In genomic region chr12:104345707-104346106, GRCm38 (mm10) we compare ENCODE assay signal across 41 mouse cellular contexts. TPM values are rescaled to one million over a fixed set of nuclear protein-coding genes. Genes with fewer than 3 reads are reported as not detected.
"Had no signal": no experiment of that assay in that cellular context is flagged by ENCODE, and none has a peak within 500 bp of the region (broad histone marks: within the 10 kb centered on the region; RNA-seq: fewer than 3 reads in every experiment).

No protein-coding gene starts in this region.

- H3K9ac ChIP-seq: forebrain, postnatal 0 days; heart, embryonic 12.5 days; hindbrain, embryonic 13.5 days; hindbrain, embryonic 15.5 days; kidney, embryonic 15.5 days; limb, embryonic 13.5 days; limb, embryonic 15.5 days; liver, embryonic 13.5 days had no signal

- H3K27me3 ChIP-seq: heart, embryonic 12.5 days; hindbrain, embryonic 13.5 days; hindbrain, embryonic 15.5 days; kidney, embryonic 15.5 days; limb, embryonic 13.5 days; limb, embryonic 15.5 days; liver, embryonic 13.5 days had no signal

- H3K27ac ChIP-seq: hindbrain, embryonic 13.5 days; hindbrain, embryonic 15.5 days; hindbrain, postnatal 0 days; kidney, embryonic 15.5 days; kidney, postnatal 0 days; limb, embryonic 13.5 days; limb, embryonic 15.5 days; liver, embryonic 13.5 days had no signal

- H3K4me1 ChIP-seq: heart, embryonic 12.5 days; hindbrain, embryonic 13.5 days; hindbrain, embryonic 15.5 days; kidney, embryonic 15.5 days; limb, embryonic 13.5 days; limb, embryonic 15.5 days; liver, embryonic 13.5 days had no signal

- DNase-seq: forebrain, postnatal 0 days; gastrocnemius, postnatal 14 days; gastrocnemius, postnatal 36 days; heart, adult 18-20 months; heart, postnatal 14 days; heart, postnatal 36 days; kidney, adult 11 months; kidney, adult 2 months; kidney, adult 9 months; kidney, postnatal 14 days; kidney, postnatal 36 days; layer of hippocampus, adult 9-11 months; layer of hippocampus, postnatal 36 days; left cerebral cortex, postnatal 4 days; liver, embryonic 13.5 days had no signal

- H3K36me3 ChIP-seq: heart, embryonic 12.5 days; hindbrain, embryonic 13.5 days; hindbrain, embryonic 15.5 days; kidney, embryonic 15.5 days; limb, embryonic 13.5 days; limb, embryonic 15.5 days; liver, embryonic 13.5 days had no signal

- H3K4me3 ChIP-seq: heart, embryonic 12.5 days; hindbrain, embryonic 13.5 days; hindbrain, embryonic 15.5 days; kidney, embryonic 15.5 days; limb, embryonic 13.5 days; limb, embryonic 15.5 days; liver, embryonic 13.5 days had no signal

RNA-seq across cellular contexts. Expression of gene Serpina3k, which starts 7.4 kb away (rescaled TPM):
- total RNA-seq: forebrain, postnatal 0 days; gastrocnemius, postnatal 14 days; heart, adult 18-20 months; heart, postnatal 14 days; heart, postnatal 36 days; hematopoietic stem cell, adult 5-6 weeks; hindbrain, postnatal 0 days; layer of hippocampus, adult 18-20 months; layer of hippocampus, adult 8-10 months; layer of hippocampus, postnatal 14 days; layer of hippocampus, postnatal 36 days; left cerebral cortex, adult 18-20 months; left cerebral cortex, adult 8-10 months; left cerebral cortex, postnatal 10 days; left cerebral cortex, postnatal 25 days; left cerebral cortex, postnatal 4 days had no signal
- polyA plus RNA-seq: forebrain, postnatal 0 days; heart, embryonic 12.5 days; heart, embryonic 14.5 days; heart, embryonic 16.5 days; hindbrain, embryonic 11.5 days; hindbrain, embryonic 13.5 days; hindbrain, embryonic 15.5 days; hindbrain, postnatal 0 days; intestine, embryonic 14.5 days; intestine, embryonic 16.5 days; kidney, adult 2 months; kidney, embryonic 15.5 days; kidney, postnatal 0 days; large intestine, adult 2 months; limb, embryonic 11.5 days; limb, embryonic 13.5 days; limb, embryonic 15.5 days; liver, embryonic 13.5 days had no signal

RNA-seq across cellular contexts. Expression of gene Serpina3m, which starts 7.4 kb away (rescaled TPM):
- total RNA-seq: forebrain, postnatal 0 days; gastrocnemius, postnatal 14 days; heart, postnatal 14 days; heart, postnatal 36 days; hematopoietic stem cell, adult 5-6 weeks; hindbrain, postnatal 0 days; left cerebral cortex, postnatal 10 days; left cerebral cortex, postnatal 4 days had no signal
- polyA plus RNA-seq: forebrain, postnatal 0 days; heart, embryonic 12.5 days; heart, embryonic 14.5 days; heart, embryonic 16.5 days; hindbrain, embryonic 11.5 days; hindbrain, embryonic 13.5 days; hindbrain, embryonic 15.5 days; hindbrain, postnatal 0 days; intestine, embryonic 14.5 days; intestine, embryonic 16.5 days; kidney, adult 2 months; kidney, embryonic 15.5 days; kidney, postnatal 0 days; limb, embryonic 11.5 days; limb, embryonic 13.5 days; limb, embryonic 15.5 days; liver, embryonic 13.5 days had no signal

RNA-seq across cellular contexts. Expression of gene Serpina3j, which starts 31.4 kb away (rescaled TPM):
- total RNA-seq: forebrain, postnatal 0 days; gastrocnemius, adult 18-20 months; gastrocnemius, adult 8-10 months; gastrocnemius, postnatal 14 days; gastrocnemius, postnatal 36 days; heart, adult 18-20 months; heart, postnatal 14 days; heart, postnatal 36 days; hematopoietic stem cell, adult 5-6 weeks; hindbrain, postnatal 0 days; layer of hippocampus, adult 18-20 months; layer of hippocampus, adult 8-10 months; layer of hippocampus, postnatal 14 days; layer of hippocampus, postnatal 36 days; left cerebral cortex, adult 18-20 months; left cerebral cortex, adult 8-10 months; left cerebral cortex, postnatal 10 days; left cerebral cortex, postnatal 25 days; left cerebral cortex, postnatal 4 days had no signal
- polyA plus RNA-seq: forebrain, postnatal 0 days; gonadal fat pad, adult 2 months; heart, embryonic 12.5 days; heart, embryonic 14.5 days; hindbrain, embryonic 11.5 days; hindbrain, embryonic 13.5 days; hindbrain, embryonic 15.5 days; hindbrain, postnatal 0 days; intestine, embryonic 14.5 days; intestine, embryonic 16.5 days; kidney, adult 2 months; kidney, embryonic 15.5 days; kidney, postnatal 0 days; large intestine, adult 2 months; limb, embryonic 11.5 days; limb, embryonic 13.5 days; liver, embryonic 13.5 days had no signal
